Mouse (Mus musculus): ENCODE data around the gene Mcm9. TPM values are rescaled to one million over a fixed set of nuclear protein-coding genes. Genes with fewer than 3 reads are reported as not detected.
"Not testable (repeated sequence)": the region's sequence is repeated elsewhere in the genome, so short reads cannot be mapped to it uniquely, and the experiment has no call there.

Mcm9 gene
- total RNA-seq, 4 experiments from 2014 or later, result 6.6 to 10.7 (median 7.0) TPM

DNA sequence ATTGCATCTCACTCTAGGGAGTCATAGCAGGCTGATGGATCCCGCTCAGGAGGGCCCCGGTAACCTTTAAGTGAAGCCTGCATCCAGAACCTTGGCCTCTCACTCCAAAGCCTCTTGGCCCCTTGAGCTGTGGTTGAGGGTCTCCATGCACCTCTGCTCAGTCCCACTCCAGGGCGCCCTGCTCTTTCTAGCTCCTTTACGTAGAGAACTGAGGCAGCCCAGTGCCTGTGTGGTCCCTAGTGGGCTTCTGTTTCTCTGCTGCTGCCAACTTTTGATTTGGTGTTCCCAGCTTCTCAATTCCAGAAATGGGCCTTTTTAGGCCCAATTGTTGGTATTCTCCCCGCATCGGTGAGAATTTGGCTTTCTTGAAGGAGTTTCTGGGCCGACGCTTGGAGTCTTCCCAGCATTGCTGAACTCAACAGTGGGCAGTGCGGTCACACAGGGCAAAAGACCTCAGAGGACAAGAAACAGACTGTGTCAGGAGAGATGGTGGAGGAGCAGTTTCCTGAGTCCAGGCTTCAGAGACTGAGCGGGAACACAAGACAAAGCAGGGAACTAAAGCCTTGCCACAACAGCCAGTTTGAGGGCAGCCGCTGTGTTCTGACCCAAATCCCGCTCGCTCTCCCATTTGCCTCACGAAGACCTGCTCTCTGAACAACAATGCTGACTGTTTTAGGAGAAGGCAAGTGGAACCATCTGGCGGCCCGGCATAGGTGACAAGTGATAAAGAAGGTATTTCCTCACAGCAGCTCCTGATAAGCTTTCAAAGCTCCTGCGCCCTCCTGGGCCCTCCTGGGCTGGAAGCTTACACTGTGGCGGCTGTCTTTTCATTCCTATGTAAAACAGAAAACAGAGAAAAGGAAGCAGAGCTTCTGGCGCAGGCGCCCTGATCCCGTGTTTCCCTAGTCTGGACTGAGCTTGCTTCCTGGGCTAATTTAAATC is 127.1 kb downstream of the Mcm9 start:
- peak in 1 of 2 experiments; percentile 53 for DNase-seq (ENCODE audit: low spot score in 2 of 2)

DNA sequence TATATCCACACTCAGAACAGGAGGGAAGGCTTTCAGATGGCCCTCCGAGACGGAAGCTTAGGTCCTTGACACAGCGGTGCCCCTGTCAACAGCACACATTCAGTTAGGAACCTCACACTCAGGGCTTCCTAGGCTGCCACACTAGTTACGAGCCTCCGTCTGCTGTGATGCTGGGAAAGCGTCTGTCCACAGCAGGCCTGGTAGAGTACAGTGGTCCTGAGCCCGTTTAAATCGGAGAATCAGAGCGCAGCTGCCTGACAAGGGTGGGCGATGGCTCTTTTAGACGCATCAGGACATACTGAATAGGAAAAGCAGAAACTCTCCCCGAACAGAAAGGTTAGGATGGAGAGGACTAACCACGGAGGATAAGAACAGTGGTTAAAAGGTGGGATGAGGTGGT is 127.8 kb downstream of the Mcm9 start:
- no peak for DNase-seq (ENCODE audit: low spot score in 2 of 2)

DNA sequence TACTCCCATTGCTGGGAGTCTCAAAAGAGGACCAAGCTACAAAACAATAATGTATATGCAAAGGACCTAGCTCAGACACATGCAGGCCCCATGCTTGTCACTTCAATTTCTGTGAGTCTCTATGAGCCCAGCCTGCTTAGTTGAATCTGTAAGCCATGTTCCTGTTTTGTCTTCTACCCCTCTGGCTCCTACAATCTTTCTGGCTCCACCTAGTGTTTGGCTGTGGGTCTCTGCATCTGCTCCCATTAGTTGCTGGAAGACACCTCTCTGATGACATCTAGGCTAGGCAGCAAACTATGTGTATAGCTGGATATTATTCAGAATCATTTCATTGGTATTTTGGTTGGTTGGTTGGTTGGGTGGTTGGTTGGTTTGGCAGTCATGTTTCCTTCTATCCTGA is 130.7 kb downstream of the Mcm9 start:
- DNase-seq (ENCODE audit: low spot score in 2 of 2), result no peak

DNA sequence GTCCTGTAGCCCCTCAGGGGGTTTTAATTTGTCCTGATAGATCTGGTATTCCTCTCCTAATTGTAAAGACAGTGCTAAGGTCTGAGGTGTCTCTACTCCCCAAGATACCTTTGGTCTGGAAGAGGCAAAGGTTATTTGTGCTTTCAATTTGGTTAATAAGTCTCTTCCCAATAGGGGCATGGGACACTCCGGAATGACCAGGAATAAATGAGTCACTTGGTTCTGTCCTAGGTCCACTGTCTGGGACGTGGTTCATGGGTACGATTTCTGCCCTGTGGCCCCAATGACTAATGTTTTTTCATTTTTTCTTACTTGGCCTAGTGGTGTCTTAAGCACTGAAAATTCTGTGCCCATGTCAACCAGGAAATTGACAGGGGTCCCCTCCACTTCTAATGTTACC is 134.9 kb downstream of the Mcm9 start:
- DNase-seq (ENCODE audit: low spot score in 2 of 2), result not testable (repeated sequence)

DNA sequence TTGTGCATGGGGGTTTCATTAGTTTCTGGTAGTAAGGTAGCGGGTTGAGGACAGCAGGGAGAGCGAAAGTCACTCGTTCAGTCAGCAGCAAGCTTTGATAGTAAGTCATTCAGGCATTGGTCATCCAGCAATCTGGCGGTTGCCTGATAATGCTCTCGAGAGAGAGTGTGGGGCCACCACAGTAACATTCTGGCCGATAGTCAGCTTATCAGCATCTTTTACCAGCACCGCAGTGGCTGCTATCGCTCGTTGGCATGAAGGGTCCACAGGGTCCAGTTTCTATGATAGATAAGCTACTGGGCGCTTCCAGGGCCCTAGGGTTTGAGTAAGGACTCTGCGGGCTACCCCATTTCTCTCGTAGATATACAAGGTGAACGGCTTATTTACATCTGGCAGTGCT is 136.3 kb downstream of the Mcm9 start:
- no peak for DNase-seq (ENCODE audit: low spot score in 2 of 2)

Other genes with a start within 250 kb of the Mcm9 start
- 10 to 100 TPM; 22.3 to 25.6 (median 23.3) TPM for gene Asf1a, start 33.7 kb downstream of the Mcm9 start, total RNA-seq (2022)
- 10 to 100 TPM; 30.3 to 32.8 (median 30.8) TPM for gene Fam184a, start 120.7 kb upstream of the Mcm9 start, total RNA-seq (2022)